Mouse (Mus musculus): ENCODE measurements around the gene Dlg3. TPM values are rescaled to one million over a fixed set of nuclear protein-coding genes. Genes with fewer than 3 reads are reported as not detected.

The Dlg3 gene
- polyA plus RNA-seq (2012; rRNA removed): 5.4 and 5.6 TPM in 2 replicates

DNA sequence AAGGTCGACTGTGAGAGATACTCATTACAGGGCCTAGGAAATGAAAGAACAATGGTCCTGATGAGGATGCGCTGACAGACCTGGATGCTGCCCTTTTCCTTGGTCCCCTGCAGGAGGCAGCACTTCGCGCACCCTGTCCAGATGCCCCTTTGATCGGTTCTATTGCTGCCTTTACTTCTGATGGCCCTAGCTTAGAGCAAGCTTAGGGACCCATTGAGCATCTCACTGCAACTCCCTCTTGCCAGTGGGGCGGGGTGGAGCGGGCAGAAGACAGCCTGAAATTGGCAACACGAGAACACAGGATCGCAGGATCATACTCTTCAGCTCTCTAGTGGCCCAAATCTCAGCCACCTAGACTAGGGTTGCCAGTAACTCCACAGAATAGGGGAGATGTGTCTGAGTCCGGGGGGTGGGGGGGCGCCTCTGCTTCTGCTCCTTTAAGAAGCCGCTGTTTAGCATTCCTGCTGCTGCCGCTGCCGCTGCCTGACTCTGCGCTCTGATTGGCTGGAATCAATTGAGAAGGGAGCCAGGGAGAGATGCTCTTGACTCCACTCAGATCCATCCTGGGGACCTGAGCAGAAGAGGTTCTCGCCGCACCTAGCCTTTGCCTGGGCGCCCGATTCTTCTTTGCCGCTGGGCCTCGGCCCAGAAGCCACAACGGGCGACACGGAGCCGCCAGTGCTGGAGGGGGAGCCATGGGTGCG is at the start of gene Dlg3:
Dlg3 (plus strand) TSS at position 542 of the 704 bp plus-strand sequence.

DNA sequence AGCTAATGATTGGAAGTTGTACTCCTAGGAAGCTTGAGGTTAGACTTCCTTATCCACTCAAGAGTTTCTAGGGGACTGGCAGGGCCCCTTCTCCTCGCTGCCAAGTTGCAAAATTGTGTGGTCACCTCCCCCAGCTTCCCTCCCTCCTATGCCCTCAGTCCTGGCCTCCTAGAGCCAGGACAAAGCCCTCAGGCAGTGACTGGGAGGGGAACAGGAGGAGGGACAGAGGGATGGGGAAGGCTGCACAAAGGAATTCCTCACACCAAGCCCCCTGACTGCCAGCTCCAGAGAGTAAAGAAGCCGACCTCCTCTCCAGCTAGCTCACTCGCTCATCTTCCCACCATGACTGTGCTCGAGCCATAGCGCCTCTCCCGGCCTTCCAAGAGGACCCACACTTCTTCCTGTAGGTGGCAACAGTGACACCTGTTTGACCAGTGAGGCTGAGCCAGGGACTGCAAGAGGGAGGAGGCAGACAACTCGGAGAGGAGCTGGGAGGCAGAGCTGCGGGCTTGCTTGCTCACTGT is 37.8 kb upstream of the Dlg3 start, which contains the start of gene Gdpd2:
Gdpd2 (plus strand) TSS at position 209 of the 524 bp plus-strand sequence.

Other genes starting within 250 kb of the Dlg3 start
- gene Dgat2l6, start 242.9 kb upstream of the Dlg3 start, polyA plus RNA-seq (2012; rRNA removed): 0.01 TPM in 1 of 2 replicates, not detected in the other
- gene Awat1, start 195.5 kb upstream of the Dlg3 start, polyA plus RNA-seq (2012; rRNA removed): 0.02 TPM in 1 of 2 replicates, not detected in the other
- gene P2ry4, start 172.9 kb upstream of the Dlg3 start, polyA plus RNA-seq (2012; rRNA removed): 0.72 and 0.91 TPM in 2 replicates
- gene Arr3, start 162.2 kb upstream of the Dlg3 start, polyA plus RNA-seq (2012; rRNA removed): not detected in 2 replicates
- gene Kif4, start 142.0 kb upstream of the Dlg3 start, polyA plus RNA-seq (2012; rRNA removed): 6.1 TPM in 2 replicates
- 22.6 and 23.8 TPM in 2 replicates for gene Pdzd11, start 141.2 kb upstream of the Dlg3 start, polyA plus RNA-seq (2012; rRNA removed)
- 0.36 and 0.61 TPM in 2 replicates for gene Gdpd2, start 37.8 kb upstream of the Dlg3 start, polyA plus RNA-seq (2012; rRNA removed)

All from liver, embryonic 18 days (tissue).